Mouse (Mus musculus): ENCODE measurements at regions not wholly inside any gene's neighbourhood (a gene's known extent, or its start where the extent isn't known, plus 50 kb on each side); places are given as distances from the start of the nearest gene placed in this dataset.
A peak's percentile ranks its signal among the peaks of the same experiment; 100 is the strongest.

DNA sequence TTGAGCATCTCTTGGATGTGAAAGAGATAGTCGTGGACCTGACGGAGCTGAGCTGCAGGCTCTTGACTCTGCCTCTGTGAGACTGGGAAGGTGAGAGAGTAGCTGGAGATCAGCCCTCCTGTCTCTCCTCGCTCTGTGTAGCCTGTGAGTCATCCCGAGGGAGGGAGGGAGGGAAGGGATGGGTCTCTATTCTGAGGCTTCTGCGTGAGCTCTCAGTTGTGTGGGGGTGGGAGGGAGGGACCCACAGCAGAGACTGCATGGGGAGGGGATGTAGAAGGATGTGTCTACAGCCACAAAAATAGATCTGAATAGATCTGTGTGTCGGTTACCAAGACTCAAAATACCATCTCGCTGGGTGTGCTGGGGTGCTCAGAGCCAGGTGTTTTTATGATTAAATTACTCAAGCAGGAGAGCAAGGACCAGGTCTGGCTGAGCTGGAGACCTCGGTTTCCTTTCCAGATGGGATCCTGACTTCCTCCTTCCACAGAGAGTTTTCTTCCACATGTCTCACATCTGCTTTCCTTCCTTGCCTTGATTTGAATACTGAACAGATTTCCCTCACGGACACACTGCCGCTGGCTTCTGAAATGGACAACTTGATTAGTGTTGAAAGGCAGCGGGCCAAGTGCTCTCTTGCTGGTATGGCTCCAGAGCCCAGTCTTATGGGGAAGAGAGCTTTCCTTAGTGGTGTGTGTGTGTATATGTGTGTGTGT, 71.4 kb upstream of the 1700024P04Rik start:
- H3K9me3 ChIP-seq (ENCODE audit: control insufficient read depth) = no peaks in the 10 kb centered on the region
- ATAC-seq = no peak
- H3K27ac ChIP-seq (ENCODE audit: low read depth, low read length) = 0 out of 2 replicates have a peak overlapping the region, but pooled peaks have one; percentile 4
- 0 out of 2 replicates have a peak, but pooled peaks cover 6% of the 10 kb centered on the region for H3K4me1 ChIP-seq (replicated peaks; ENCODE audit: control insufficient read depth, insufficient read depth, low read length)
- H3K36me3 ChIP-seq (ENCODE audit: control insufficient read depth, insufficient read depth) = no peaks in the 10 kb centered on the region
- WGBS = 35% methylated on average over 11 of the region's 11 CpGs
- H3K4me2 ChIP-seq (replicated peaks; ENCODE audit: low read depth) = no peak overlapping the region
- H3K9ac ChIP-seq (ENCODE audit: low read depth, low read length) = no peak overlapping the region
- H3K27me3 ChIP-seq (replicated peaks; ENCODE audit: control insufficient read depth, insufficient read depth, low read length) = no peaks in the 10 kb centered on the region
- TF ChIP-seq CTCF (IDR thresholded peaks at IDR 0.05; ENCODE audit: low read depth) = no peak
- H3K4me3 ChIP-seq (ENCODE audit: low read depth, low read length) = no peak overlapping the region

- Histone ChIP-seq H3K9me3 (ENCODE audit: control insufficient read depth) (no peaks in the 10 kb centered on the region), H3K4me3 (ENCODE audit: low read depth, low read length) (no peak overlapping the region), H3K36me3 (ENCODE audit: control insufficient read depth, insufficient read depth) (no peaks in the 10 kb centered on the region), H3K27ac (ENCODE audit: low read depth, low read length) (no peak overlapping the region), H3K27me3 (replicated peaks; ENCODE audit: control insufficient read depth, insufficient read depth, low read length) (no peaks in the 10 kb centered on the region), H3K9ac (ENCODE audit: low read depth, low read length) (no peak overlapping the region), H3K4me2 (replicated peaks; ENCODE audit: low read depth) (no peak overlapping the region), H3K4me1 (replicated peaks; ENCODE audit: control insufficient read depth, insufficient read depth, low read length) (0 out of 2 replicates have a peak, but pooled peaks cover 5% of the 10 kb centered on the region)
- WGBS = 98% methylated on average over 1 of the region's 1 CpGs
- no peak for TF ChIP-seq CTCF (IDR thresholded peaks at IDR 0.05; ENCODE audit: low read depth)
- no peak for ATAC-seq
Observed at GRCm38 (mm10) chr13:99052076-99052475, 67.7 kb upstream of the 1700024P04Rik start.

- H3K27me3 ChIP-seq (replicated peaks; ENCODE audit: control insufficient read depth, insufficient read depth, low read length) = no peaks in the 10 kb centered on the region
- no peak overlapping the region for H3K4me2 ChIP-seq (replicated peaks; ENCODE audit: low read depth)
- H3K36me3 ChIP-seq (ENCODE audit: control insufficient read depth, insufficient read depth) = no peaks in the 10 kb centered on the region
- no peak overlapping the region for H3K4me3 ChIP-seq (ENCODE audit: low read depth, low read length)
- H3K9me3 ChIP-seq (ENCODE audit: control insufficient read depth) = 0 out of 2 replicates have a peak, but pooled peaks cover under 1% of the 10 kb centered on the region
- WGBS = 23% methylated on average over 4 of the region's 4 CpGs
- no peak overlapping the region for H3K27ac ChIP-seq (ENCODE audit: low read depth, low read length)
- H3K4me1 ChIP-seq (replicated peaks; ENCODE audit: control insufficient read depth, insufficient read depth, low read length) = 0 out of 2 replicates have a peak, but pooled peaks cover 4% of the 10 kb centered on the region
- ATAC-seq = peak; percentile 44; the same call in 1 of the 2 replicates
- H3K9ac ChIP-seq (ENCODE audit: low read depth, low read length) = no peak overlapping the region
- TF ChIP-seq CTCF (IDR thresholded peaks at IDR 0.05; ENCODE audit: low read depth) = no peak
Observed at GRCm38 (mm10) chr13:99049699-99050098, 65.3 kb upstream of the 1700024P04Rik start.

DNA sequence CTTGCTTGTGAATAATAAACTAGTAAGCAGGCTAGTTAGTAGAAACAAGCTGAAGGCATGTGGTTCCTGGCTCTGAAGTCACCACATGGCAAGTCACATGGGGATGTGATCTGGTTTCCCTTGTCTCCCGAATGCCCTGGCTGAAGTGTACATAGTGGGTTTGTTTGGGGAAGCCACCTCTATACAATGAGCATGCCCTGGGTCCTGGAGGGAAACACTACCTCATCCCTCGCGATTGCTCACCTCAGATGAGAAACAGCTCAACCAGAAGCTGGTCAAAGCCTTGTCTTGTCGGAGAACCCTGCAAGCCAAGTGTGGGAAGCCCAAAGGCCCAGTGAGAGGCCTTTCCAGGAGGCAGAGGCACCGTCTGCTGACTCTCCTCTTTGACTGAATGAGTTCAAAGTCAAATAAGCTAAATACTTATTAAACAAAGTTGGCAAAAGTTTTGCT, 64.3 kb upstream of the 1700024P04Rik start:
- 0 out of 2 replicates have a peak, but pooled peaks cover 2% of the 10 kb centered on the region for H3K9me3 ChIP-seq (ENCODE audit: control insufficient read depth)
- H3K9ac ChIP-seq (ENCODE audit: low read depth, low read length) = no peak overlapping the region
- H3K27ac ChIP-seq (ENCODE audit: low read depth, low read length) = no peak overlapping the region
- TF ChIP-seq CTCF (IDR thresholded peaks at IDR 0.05; ENCODE audit: low read depth) = no peak
- no peaks in the 10 kb centered on the region for H3K27me3 ChIP-seq (replicated peaks; ENCODE audit: control insufficient read depth, insufficient read depth, low read length)
- peak; percentile 48 for ATAC-seq
- H3K4me1 ChIP-seq (replicated peaks; ENCODE audit: control insufficient read depth, insufficient read depth, low read length) = 0 out of 2 replicates have a peak, but pooled peaks cover 4% of the 10 kb centered on the region
- H3K4me2 ChIP-seq (replicated peaks; ENCODE audit: low read depth) = no peak overlapping the region
- H3K4me3 ChIP-seq (ENCODE audit: low read depth, low read length) = no peak overlapping the region
- no peaks in the 10 kb centered on the region for H3K36me3 ChIP-seq (ENCODE audit: control insufficient read depth, insufficient read depth)
- WGBS = 35% methylated on average over 5 of the region's 5 CpGs

DNA sequence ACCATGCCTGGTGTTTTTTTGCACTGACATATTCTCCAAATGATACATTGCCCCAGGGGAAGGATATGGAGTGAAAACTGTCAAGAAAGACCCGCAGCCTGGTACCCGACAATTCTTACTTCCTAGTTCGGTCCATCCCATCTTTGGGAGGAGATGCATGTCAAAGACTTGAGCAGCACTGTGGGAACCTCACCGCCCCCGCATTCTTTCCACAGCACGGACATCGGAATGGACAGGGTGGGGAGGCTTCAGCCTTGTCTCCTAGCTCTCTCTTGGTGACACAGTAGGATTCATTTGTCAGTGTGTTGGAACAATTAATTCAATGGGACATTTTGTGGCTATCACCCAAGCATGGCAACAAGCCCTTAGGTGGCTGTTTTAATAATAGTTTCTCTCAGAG, 62.9 kb upstream of the 1700024P04Rik start:
- WGBS = 88% methylated on average over 7 of the region's 7 CpGs
- TF ChIP-seq CTCF (IDR thresholded peaks at IDR 0.05; ENCODE audit: low read depth) = no peak
- 0 out of 2 replicates have a peak, but pooled peaks cover 2% of the 10 kb centered on the region for H3K9me3 ChIP-seq (ENCODE audit: control insufficient read depth)
- no peak overlapping the region for H3K27ac ChIP-seq (ENCODE audit: low read depth, low read length)
- H3K27me3 ChIP-seq (replicated peaks; ENCODE audit: control insufficient read depth, insufficient read depth, low read length) = no peaks in the 10 kb centered on the region
- H3K4me2 ChIP-seq (replicated peaks; ENCODE audit: low read depth) = no peak overlapping the region
- no peak overlapping the region for H3K4me3 ChIP-seq (ENCODE audit: low read depth, low read length)
- peaks cover 4% of the 10 kb centered on the region; the same call in 1 of the 2 replicates for H3K4me1 ChIP-seq (replicated peaks; ENCODE audit: control insufficient read depth, insufficient read depth, low read length)
- ATAC-seq = no peak
- H3K9ac ChIP-seq (ENCODE audit: low read depth, low read length) = no peak overlapping the region
- no peaks in the 10 kb centered on the region for H3K36me3 ChIP-seq (ENCODE audit: control insufficient read depth, insufficient read depth)

DNA sequence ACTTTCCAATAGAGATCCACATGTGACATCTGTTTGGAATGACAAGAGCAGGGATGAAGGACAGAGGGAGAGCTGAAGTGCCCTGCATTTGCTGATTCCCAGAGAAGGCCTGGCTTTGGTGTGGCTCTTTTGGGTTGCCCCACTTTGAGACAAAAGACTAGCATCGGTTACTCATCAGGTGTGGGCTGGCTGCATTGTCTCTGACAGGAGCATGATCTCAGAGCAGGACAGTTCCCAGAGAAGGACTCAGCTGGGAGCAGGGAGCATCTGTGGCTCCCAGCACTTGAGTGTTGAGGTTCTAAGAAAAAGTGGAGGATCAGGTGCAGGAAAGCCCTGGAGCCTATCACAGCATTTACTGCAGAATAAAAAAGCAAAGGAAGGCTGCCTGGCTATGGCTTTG, 62.4 kb upstream of the 1700024P04Rik start:
- no peaks in the 10 kb centered on the region for H3K27me3 ChIP-seq (replicated peaks; ENCODE audit: control insufficient read depth, insufficient read depth, low read length)
- H3K4me1 ChIP-seq (replicated peaks; ENCODE audit: control insufficient read depth, insufficient read depth, low read length) = peaks cover 4% of the 10 kb centered on the region; the same call in 1 of the 2 replicates
- H3K36me3 ChIP-seq (ENCODE audit: control insufficient read depth, insufficient read depth) = no peaks in the 10 kb centered on the region
- no peak for ATAC-seq
- no peak overlapping the region for H3K27ac ChIP-seq (ENCODE audit: low read depth, low read length)
- 0 out of 2 replicates have a peak, but pooled peaks cover 2% of the 10 kb centered on the region for H3K9me3 ChIP-seq (ENCODE audit: control insufficient read depth)
- H3K4me3 ChIP-seq (ENCODE audit: low read depth, low read length) = no peak overlapping the region
- no peak for TF ChIP-seq CTCF (IDR thresholded peaks at IDR 0.05; ENCODE audit: low read depth)
- no peak overlapping the region for H3K4me2 ChIP-seq (replicated peaks; ENCODE audit: low read depth)
- WGBS = 69% methylated on average over 1 of the region's 1 CpGs
- no peak overlapping the region for H3K9ac ChIP-seq (ENCODE audit: low read depth, low read length)

Measured in intestine, postnatal 0 days (tissue).